Mouse (Mus musculus) retina, embryonic 14.5 days (tissue): ENCODE results near the gene Leng8.

Source experiments
- DNase-seq: peaks from one replicate; pipeline ENCODE4 v3.0.0-alpha.2; 2015; ENCODE audit warnings: low spot score

Leng8 gene

DNA sequence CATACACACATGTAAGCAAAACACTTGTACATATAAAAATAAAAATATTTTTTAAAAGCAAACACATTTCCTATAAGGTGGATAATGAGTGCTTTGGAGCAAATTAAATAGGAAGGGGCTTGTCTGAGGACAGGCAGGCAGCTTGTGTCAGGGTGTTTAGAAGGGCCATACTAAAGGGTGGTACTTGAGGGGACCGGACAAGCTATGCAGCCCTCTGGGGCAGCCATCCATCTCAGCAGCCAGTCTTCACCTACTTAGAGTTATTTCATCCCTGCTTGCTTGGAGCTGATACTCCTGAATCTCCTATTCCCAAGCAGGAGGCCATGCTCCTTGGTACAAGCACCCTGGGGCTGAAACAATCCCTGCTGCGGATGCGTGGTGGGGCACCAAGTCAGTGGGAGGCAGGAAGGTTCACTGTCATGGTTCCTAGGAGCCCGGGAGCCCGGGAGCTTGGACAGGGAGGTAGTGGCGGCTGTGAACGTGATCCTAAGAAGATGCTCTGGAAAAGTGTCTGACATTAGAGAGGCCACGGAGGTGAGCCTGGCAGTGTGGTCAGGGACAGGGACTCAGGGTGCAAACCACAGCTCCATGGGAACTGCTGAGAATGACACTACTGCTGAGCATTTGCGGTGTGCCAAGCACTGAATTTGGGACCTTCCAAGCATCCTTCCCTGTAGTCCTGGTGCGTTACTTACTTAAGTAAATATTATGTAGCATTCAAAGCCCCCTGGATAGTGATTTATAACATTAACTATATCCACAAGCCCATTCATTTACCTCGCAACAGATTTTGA lies 9.7 kb upstream of the Leng8 start:
- DNase-seq, result no peak

DNA sequence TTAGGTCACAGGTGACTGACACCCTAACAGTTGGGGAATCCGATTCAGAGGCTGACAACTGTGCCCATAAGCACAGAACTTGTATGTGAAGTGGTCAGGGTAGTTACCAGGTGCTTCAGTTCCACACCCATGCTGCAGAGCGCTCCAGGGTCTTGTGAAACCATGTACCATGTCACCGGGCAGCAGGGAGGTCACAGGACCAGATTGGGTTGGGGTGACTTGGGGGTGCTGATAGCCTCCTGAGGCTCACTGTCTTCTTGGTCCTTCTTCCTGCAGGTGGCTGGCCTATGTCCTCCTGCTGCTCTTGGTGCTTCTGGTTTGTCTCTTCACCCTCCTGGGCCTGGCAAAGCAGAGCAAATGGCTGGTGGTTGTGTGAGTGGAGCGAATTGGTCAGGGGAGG lies 8.9 kb upstream of the Leng8 start:
- DNase-seq, result no peak

DNA sequence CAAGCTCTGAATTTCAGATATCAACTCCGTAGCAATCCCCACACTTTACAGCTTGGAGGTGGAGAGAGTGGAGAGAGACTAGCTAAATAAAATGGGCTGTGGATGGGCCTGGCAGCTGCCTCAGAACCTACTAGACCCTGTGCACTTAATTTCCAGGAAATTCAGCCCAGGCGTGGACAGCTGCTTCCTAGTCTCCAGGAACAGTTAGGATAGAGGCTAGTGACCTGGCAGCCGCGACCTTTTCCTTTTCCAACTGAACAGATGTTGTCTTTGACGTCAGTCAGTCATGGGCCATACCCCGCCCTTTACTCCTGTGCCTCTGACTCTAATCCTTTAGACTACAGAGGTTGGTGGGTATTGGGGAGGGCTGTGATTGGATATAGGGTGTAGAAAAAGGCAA lies 8.0 kb upstream of the Leng8 start:
- DNase-seq, result no peak

DNA sequence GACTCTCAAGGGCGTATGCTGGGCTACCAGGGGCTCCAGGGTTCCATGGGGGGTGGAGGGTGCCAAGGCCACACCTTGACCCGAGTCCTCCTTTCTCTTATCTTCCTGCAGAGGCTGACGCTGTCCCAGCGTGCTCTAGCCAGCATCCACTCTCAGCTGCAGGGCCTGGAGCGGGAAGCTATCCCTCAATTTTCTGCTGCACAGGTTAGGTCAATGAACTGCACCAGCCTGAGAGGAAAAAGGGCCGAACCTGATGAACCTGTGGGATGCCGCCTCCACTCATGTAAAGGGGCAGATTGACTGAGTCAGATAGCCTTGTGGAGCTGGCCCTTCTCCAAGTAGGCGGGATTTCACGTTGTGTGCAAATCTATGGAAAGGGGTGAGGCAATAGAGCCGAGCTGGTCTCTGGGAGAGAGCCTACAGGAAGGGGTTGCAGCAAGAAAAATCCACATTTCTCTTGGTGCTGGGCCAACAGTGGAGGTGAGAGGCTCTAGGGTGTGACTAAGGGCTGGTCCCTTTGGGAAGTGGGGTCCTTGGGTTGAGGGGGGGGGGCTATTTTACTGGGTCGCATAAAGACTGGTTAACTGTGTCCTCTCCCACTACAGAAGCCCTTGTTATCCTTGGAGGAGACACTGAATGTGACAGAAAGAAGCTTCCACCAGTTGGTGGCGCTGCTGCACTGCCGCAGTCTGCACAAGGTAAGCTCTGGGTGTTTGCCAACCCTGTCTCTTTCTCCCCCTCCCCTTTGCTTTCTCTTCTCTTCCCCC lies 6.0 kb upstream of the Leng8 start:
- peak; percentile 93 for DNase-seq

DNA sequence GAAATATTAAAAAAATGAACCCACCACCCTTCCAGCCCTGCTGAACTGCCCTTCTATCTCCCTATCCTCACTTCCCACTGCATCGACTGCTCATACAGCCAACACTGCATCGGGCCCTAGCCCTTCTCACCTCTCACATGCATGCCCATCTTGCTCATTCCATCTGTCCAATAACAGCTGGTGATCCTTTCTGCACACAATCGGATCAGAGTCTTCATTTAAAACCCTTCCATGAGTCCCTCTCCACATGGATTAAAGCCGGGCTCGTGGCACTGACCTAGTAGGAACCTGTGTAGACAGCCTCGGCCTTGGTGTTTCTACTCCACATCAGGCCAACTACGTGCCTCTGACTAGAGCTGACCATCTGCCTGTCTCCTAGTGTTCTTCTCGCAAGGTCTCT lies 4.9 kb upstream of the Leng8 start:
- no peak for DNase-seq

DNA sequence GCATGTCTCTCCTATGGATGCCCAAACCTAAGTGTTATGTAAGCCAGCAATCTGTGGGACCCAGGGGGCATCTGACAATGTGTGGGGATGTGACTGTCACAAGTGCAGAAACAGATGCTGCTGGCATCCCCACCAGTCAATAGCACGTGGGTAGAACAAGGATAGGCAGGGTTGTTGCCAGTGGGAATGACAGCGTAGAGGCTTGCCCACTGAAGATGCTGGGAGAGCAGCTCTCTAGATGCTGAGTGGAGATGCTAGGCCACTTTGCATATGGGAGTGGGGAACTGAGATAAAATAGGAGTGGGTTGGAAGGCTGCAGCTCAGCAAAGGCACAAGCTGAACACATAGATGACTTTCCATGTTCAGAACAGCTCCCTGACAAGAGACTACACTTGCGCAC lies 4.3 kb upstream of the Leng8 start:
- no peak for DNase-seq

DNA sequence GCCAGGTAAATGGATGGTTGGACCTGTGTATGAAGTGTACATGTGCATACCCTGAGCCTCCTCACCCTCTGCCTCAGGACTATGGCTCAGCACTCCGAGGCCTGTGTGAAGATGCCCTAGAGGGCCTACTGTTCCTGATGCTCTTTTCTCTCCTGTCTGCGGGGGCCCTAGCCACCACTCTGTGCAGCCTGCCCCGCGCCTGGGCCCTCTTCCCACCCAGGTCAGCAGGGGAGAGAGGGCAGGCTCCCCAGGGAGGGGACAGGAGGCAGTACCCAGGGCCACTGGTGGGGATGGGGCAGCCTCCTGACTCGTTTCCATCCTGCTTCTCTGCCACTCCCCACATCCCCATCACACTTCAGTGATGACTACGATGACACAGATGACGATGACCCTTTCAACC lies 3.8 kb upstream of the Leng8 start:
- no peak for DNase-seq

DNA sequence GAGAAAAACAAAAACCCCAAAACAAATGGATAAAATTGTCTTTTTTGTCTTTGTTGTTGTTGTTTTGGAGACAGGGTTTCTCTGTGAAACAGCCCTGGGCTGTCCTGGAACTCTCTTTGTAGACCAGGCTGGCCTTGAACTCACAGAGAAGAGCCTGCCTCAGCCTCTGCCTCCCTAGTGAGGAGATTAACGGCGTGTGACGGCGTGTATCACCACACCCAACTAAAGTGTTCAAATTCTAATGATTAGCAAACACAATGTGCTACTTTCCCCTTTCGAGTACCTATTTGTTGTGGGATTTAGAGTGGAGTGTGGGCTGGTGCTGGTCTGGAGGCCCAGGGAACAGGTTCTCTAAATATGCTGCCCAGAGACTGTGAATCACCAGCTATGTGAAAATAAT lies 1.9 kb upstream of the Leng8 start:
- no peak for DNase-seq

DNA sequence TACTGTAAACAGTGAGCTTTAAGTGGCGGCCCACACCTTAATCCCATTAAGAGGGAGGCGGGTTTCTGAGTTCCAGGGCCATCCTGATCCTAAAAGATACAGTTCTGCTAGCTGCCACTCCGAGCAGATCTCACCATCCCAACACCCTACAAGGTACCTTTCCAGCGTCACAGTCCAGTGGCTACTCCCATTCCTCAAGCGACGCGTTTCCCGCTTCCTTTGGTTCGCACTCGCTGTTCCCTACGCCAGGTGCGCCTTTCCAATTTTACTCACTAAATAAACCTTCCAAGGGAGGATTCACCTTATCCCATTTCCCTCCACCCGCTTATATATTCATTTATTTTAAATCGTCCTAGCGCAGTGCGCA lies 452 bp upstream of the Leng8 start:
- no peak for DNase-seq

DNA sequence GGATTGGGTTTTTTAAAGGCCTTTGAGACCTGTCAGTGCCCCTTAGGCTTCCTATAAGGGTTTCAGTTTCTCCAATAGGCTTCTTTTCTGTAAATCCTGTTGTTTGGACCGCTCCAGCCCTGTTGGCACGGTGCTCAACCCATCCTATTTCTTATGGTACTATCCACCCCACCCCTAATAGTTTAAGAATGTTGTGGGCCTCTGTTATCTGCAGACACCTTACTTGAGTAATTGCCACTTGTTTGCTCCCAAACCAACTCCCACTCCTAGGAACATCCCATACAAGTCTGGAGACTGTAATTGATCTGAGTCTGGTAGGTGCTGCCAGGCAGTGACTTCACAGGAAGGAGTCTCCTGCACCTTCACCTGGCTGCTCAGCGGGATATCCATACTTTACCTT lies 907 bp downstream of the Leng8 start:
- no peak for DNase-seq

DNA sequence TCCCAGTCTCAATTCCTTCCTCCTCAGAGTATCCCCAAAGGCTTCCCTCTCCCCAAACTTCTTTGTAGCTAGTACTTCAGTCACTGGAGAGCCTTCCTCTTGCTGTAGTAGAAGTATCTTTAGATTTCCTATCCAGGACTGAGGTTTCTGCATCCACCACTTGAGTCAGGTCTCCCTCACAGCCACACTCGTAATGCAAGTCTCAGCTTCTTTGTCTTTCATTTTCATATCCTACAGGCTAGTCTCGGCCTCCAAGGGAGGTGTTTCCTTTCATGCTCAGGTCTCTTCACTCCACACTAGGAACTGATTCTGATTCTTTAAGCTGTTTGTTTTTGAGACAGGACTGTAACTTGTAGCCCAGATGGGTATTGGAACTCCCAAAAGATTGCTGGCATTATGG lies 1.3 kb downstream of the Leng8 start:
- DNase-seq, result no peak

DNA sequence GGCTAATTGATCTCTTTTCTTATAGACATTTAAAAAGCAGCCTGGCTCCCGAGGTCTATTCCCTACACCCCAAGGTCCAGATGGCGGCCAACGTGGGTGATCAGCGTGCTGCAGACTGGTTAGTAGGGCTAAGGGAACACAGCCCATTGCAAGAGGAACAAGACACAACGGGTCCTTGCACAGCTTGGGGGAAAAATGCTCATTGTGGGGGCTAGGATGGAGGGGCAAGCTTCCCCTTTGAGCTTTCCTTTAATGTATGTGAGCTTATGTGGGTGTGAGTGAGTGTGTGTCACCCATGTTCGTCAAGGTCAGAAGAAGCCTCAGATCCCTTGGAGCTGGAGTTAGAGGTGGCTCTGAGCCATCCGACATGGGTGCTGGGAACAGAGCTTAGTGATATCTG lies 1.8 kb downstream of the Leng8 start:
- no peak for DNase-seq

DNA sequence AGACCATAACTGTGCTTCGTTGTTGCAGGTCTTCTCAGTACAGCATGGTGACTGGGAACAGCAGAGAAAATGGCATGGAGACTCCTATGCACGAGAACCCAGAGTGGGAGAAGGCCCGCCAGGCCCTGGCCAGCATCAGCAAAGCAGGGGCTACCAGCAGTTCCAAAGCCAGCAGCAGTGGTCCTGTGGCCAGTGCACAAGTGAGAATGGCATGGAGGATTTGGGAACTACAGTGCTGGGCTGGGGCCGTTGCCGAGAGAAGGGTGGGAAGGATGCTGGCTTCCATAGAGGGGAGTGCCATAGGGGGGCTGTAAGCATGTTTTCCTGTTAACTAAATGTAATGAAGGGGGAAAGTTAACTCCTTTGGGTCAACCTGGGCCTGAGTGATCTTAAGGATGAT lies 2.6 kb downstream of the Leng8 start:
- DNase-seq, result no peak

DNA sequence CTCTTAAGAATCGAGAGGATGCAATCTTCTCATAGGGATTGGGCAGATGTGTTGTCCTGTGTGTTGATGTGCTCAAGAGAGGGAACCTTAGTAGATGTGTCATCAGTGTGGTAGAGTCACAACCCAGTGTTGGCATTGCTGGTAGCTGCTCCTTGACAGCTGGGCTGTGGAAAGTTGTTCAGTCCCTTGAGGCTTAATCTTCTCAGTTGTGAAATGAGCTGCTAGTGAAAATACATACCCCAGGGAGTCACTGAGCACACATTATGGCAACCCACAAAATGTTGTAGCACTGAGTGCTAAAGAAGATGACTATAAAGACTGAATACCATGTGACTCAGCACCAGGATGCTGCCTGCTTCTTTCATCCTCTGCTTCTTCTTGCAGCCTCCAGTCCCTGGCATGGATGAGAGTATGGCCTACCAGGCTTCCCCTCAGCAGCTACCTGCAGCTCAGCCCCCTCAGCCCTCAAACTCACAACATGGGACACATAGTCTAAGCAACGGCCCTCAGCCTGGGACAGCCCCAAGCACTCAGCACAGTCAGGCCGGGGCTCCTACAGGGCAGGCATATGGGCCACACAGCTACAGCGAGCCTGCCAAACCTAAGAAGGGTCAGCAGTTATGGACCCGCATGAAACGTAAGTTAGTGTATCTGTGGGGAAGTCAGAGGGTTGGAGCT lies 4.9 kb downstream of the Leng8 start:
- DNase-seq, result no peak

DNA sequence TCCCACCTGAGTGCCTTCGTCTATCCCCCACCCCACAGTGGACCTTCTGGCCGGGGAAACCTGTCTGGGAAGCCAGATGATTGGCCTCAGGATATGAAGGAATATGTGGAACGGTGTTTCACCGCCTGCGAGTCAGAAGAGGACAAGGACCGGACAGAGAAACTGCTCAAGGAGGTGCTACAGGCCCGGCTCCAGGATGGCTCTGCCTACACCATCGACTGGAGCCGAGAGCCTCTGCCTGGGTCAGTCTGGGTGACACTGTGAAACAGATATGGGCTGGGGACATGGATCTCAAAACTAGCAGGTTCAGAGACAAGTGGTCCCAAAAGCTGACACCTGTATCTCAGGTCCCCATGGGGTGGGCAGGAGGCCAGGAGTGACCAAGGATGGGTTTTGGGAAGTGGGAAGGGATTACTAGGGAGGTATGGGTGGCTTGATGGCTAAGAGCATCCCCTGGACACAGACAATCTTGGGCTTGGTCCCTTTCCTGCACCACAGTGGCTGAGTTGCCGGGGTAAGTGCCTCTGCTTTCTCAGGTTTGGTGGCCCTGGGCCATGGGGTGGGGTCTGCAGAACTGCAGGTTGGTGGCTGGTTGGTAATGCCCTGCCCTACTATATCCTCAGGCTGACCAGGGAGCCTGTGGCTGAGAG lies 6.1 kb downstream of the Leng8 start:
- DNase-seq, result no peak

DNA sequence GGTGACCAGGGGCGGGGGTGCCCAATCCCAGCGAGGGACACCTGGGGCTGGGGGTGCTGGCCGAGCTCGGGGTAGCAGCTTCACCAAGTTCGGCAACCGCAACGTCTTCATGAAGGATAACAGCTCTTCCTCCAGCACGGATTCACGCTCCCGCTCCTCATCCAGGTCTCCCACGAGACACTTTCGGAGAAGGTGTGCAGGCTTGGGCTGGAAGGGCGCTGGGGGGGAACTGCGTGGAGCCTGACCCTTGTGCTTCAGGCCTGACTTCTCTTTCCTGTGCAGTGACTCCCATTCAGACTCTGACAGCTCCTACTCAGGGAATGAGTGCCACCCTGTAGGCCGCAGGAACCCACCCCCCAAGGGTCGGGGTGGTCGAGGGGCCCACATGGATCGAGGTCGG lies 6.7 kb downstream of the Leng8 start:
- DNase-seq, result no peak

DNA sequence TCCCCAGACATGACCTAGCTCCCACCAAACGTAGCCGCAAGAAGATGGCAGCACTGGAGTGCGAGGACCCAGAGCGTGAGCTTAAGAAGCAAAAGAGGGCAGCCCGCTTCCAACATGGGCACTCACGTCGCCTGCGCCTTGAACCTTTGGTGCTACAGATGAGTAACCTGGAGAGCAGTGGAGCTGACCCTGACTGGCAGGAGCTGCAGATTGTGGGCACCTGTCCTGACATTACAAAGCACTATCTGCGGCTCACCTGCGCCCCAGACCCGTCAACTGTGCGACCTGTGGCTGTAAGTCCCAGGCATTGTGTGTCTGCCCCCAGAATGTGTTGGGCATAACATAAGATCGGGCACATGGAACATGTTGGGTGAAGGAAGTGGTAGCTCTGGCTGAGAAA lies 7.2 kb downstream of the Leng8 start:
- DNase-seq, result no peak

DNA sequence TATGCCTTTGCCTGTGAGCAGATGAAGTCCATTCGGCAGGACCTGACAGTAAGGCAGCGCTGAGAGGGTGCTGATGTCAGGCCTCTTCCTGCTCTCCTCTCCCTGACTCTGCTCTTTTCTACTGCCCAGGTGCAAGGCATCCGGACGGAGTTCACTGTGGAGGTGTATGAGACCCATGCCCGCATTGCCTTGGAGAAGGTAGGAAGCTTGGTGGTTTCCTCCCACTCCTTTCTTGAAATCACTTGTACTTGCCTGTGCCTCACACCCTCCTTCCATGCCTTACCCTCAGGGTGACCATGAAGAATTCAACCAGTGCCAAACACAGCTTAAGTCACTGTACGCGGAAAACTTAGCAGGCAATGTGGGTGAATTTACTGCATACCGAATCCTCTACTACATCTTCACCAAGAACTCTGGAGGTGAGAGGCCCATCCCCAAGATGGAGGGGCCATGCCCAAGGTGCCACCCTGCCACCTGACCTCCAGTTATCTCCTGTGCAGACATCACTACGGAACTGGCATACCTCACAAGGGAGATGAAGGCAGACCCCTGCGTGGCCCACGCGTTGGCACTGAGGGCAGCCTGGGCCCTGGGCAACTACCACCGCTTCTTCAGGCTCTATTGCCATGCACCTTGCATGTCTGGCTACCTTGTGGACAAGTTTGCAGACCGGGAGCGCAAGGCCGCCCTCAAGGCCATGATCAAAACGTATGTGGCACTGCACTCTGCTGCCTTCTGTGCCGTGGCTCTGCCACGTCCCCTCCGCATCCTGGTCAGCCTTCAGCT lies 8.1 kb downstream of the Leng8 start:
- no peak for DNase-seq

DNA sequence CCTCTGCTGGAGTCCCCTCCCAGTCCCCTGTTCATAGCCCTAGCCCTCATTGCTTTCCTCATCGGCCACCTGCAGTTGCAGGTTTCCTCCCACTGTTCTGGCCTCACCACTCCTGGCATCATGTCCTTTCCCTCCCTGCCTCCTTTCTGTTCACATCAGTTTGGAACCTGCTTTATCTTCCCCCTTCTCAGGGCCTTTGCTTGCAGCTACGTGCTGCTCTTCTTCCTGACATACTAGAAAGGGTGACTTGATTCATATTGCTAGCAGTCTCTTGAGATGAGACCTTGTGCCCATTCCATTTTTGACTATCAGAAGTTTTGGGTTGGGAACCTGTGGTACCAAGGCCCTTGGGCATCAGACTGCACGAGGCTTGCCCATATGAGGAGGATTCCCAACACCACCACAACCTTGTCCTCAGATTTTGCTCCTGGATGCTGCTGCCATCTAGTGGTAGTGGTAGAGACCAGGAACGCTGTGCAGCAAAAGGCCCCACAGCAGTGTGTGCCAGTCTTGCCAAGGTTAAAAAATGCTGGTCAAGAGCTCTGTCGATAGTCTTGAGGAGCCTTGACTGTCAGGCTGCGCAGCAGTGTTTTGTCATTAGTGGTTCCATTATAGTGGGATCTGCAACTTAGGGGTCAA lies 8.8 kb downstream of the Leng8 start:
- peak; percentile 74 for DNase-seq

DNA sequence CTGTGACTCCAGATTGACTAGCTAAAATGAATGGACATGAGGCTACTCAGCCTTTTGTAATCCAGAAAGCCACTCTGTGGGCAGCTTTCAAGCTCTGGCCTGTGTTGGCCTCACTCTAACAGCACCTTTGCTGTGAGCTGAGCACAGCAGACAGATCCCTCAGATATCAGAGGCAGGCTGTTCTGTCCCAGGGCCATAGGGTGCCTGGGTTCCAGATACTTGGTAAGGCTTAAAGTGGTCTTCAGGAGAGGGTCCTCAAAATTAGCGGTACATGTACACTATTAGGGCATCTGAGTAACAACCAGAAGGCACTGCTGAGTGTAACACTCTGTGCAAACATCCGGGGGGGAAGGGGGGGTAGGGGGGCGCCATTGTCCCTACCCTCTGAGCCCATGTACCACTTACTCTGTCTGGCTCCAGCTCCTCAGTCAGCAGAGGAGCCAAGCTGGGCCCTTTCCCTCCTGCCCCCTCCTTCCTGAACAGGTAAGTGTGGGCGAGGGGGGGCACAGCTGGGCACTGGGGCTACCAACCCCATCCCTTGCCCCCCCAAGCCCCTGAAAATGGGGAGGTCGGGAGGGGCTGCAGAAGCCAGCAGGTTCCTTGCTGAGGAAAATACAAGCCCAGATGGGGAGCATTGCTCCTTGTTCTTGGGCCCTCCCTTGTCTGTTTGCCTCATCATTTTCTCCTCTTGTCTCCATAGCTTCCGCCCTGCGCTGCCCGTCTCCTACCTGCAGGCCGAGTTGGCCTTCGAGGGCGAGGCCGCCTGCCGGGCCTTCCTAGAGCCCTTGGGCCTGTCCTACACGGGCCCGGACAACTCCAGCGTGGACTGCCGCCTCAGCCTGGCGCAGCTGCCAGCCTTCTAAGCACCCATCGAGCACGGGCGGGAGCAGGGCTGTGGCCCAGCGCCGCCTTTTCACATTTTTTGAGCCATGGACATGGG lies 9.7 kb downstream of the Leng8 start:
- DNase-seq, result no peak
